Mouse (Mus musculus) left cerebral cortex, adult 8-10 months (tissue): ENCODE data around the gene Pkp1. TPM values are rescaled to one million over a fixed set of nuclear protein-coding genes. Genes with fewer than 3 reads are reported as not detected.

Source experiments
- DNase-seq, 2 experiments: peaks; one replicate each; pipeline ENCODE4 v3.0.0; 2022; ENCODE audit warnings: low spot score in 2 of 2
- total RNA-seq, 4 experiments: library from RNA; stranded (reverse); gene quantifications; 2 replicates each; pipeline ENCODE4 v1.2.4; 2022

The Pkp1 gene
- total RNA-seq, 4 experiments from 2014 or later: 0.17 to 0.36 (median 0.20) TPM

DNA sequence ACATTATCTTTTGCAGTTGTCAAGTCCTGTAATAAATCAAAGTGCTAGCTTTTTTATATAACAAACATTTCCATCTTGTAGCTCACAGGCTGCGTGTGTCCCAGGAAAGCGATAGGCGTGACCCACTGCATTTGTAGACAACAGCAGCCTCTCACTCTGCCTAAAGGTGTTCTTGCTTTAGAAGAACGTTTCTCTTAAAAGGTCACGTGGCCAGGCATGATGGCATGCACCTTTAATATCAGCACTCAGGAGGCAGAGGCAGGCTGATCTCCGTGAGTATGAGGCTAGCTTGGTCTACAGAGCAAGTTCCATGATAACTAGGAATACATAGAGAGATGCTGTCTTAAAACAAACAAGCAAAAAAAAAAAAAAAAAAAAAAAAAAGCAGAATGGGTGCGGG is 60.5 kb downstream of the Pkp1 start:
- DNase-seq: no peak

- DNase-seq: no peak
Observed at GRCm38 (mm10) chr1:135857137-135857775, 61.8 kb downstream of the Pkp1 start.

GRCm38 (mm10) chr1:135856070-135856469 is 62.9 kb downstream of the Pkp1 start:
- DNase-seq: no peak

GRCm38 (mm10) chr1:135855344-135855687 is 63.7 kb downstream of the Pkp1 start:
- no peak for DNase-seq

DNA sequence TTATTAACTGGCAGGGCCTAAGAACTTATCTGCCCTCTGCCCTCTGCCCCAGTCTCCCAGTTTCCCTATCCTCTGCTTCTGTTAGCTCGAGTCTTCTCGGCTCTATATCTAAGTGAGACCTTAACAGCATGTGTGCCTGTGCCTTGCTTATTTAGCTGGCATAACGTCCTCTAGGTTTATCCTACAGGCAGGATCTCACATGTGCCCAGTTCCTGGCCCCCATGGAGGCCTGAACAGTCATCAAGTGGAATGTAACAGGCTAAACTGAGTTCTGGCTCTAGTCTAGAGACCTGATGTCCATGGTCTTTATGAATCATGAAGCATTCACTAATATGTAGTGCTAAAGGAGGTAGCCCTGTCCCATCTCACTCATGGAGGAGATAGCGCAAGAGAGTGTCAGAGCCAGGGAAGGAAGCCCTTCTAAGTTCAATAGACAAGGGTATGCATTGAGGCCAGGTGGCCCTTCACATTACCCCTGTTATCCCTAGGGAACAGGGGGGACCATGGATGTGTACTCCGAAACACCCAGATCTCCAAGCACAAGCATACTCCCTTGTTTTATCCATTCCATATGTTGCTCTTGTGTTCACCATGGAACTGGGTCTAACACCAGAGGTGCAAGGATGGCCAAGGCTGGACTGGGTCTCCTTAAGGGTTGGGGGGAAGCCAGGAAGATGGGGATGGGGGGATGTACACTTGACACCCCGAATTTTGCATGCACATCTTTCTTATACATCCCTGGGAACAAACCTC is 64.2 kb downstream of the Pkp1 start:
- DNase-seq: no peak

DNA sequence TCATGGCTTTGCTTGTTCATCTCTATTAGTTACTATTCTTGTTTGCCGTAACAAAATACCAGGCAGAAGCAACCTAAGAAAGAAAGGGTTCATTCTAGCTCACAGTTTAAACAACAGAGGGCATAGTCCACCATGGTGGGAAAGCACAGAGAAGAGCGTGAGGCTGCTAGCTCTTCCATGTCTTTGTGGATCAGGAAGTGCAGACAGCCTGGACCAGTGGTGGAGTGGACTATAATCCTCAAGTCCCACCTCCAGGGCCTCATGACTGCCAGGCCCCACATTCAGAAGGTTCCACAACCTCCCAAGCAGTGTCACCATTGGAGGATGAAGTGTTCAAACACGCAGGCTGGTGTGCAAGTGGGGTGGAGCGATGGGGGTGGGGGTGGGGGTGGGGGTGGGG is 65.8 kb downstream of the Pkp1 start:
- DNase-seq: no peak

DNA sequence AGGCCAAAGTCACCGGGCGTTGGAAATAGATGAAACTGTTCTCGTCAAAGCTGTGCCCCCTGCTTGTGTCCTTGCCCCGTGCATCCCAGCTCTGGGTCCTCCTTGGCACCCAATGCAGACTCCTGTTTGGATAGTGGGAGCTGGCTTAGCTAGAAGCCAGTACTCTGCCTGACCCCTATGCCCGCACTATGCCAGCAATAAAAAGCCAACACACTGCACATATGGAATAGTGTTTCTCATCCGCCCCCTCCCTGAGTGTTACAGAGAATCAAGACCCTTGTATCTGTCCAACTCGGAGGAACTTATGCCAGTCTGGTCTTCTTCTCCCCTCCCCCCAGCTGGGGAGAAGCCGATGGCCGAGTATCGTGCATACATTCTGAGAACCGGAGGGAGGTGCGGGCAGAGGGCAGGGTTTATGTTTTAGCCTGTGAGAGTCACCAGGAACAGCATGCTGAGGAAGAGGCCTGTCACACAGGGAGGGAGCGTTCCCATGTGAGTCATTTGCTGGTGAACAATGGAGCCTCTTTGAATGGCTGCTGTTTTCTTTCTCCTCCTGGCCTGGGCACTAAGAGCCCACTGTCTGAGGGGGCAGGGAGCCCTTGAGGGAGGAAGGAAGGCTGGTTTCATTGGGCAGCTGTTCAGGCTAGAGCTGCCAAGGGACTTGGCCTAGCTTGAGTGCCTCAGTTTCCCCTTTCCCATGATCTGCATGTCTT is 66.8 kb downstream of the Pkp1 start:
- peak in 1 of 2 experiments; percentile 43 for DNase-seq

DNA sequence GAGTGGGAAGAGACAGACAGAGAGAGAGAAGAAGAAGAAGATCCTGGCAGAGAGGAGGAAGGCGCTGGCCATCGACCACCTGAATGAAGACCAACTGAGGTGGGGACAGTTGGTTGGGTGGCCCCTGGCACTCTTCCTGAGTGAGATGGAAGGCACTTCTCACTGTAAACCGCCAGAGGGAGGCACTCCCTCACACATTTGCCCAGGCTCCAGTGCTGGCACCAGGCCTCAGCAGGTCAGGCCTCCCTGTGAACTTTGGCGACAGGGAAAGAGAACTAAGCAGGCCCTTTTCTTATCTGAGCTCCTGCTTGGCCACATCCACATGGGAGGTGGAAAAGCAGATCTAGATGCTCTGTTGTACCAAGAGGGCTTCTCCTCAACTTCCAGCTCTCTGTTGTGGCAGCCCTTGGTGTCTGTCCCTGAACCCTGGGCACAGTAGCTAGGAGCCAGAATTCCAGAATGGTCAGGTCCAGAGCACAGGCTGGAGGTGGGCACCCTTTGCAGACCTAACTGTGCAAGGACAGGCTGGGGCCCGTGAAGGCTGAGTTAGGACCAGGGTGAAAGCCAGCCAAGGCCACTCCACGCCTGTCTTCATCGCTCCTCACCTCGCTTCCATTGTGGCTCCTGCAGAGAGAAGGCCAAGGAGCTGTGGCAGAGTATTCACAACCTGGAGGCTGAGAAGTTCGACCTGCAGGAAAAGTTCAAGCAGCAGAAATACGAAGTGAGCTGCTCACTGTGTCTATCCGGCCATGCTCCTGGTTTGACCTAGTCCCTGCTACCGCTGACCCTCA is 68.1 kb downstream of the Pkp1 start:
- DNase-seq: no peak

- DNase-seq: no peak
Observed at GRCm38 (mm10) chr1:135847611-135848351, 71.2 kb downstream of the Pkp1 start.

DNA sequence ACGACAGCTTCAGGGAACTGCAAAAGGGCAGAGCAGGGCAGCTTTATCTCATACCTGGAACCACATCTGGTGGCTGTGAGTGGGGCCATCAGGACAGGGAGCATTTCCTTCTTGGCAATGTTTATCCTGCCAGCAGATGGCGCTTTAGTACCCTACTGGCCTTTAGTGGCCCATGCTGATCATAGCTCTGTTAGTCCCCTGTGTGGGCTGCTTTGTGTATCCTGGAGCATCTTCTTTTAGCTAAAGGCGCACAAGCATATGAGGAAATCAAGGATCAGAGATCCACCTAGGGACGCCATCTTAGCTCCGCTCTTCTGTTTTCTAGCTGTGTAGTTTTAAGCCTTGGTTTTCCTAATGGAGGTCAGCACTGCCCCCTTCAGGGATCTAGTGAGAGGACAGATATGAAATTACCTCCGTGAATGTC is 71.9 kb downstream of the Pkp1 start:
- DNase-seq: no peak

GRCm38 (mm10) chr1:135846632-135847031 is 72.4 kb downstream of the Pkp1 start:
- DNase-seq: no peak

GRCm38 (mm10) chr1:135844481-135844880 is 74.5 kb downstream of the Pkp1 start:
- DNase-seq: no peak

DNA sequence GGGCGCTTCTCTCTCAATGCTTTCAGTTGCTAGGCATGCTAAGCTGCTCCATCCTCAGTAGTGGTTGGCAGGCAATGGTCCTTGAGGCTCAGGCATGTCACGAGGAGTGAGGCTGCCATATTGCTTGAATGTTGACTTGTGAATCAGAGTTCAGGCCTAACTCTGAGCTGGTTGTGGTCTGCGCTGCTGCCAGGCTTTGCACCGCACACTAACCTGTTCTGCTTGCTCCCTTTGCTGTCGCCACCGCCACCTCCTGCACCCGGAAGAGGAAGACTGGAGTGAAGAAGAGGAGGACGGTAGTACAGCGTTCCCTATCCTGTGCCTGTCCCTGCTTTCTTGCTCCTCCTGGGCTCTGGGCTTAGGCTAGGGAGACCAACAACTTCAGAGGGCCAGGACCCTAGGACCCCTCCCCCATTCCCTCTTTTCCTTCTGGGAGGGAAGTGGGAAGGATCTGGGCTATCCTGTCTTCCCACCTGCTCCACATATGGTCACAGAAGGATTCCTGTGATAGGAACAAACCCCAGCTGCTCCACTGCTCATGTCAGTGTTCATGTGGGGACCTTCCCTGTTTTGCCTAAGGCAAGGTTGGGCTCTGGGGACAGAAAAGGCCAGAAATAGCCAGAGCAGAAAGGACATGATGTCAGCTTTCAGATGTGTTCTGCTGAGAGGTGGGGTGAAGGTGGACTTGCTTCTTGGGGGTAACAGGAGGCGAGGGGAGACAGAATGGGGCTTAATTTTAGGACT is 75.3 kb downstream of the Pkp1 start:
- no peak for DNase-seq

GRCm38 (mm10) chr1:135840675-135841395 is 78.2 kb downstream of the Pkp1 start:
- DNase-seq: no peak

DNA sequence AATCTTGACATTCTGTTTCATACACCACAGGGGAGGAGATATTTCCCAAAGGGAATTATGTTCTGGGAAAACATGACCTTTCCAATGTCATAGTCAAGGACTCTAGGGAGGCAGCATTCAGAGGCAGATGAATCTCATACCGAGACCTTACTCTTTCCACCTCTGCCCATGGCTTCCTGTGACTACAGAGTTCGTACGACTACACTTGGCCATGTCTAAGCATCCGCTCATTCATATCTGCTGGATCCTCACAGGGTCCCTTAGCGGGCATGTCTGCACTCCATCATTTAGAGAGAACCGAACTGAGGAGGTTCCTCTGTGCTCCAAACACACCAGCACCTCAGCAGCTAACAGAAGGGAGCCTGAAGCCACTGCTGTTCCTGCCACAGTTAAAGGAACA is 79.9 kb downstream of the Pkp1 start:
- DNase-seq: no peak

- no peak for DNase-seq
Observed at GRCm38 (mm10) chr1:135838626-135839025, 80.4 kb downstream of the Pkp1 start.

DNA sequence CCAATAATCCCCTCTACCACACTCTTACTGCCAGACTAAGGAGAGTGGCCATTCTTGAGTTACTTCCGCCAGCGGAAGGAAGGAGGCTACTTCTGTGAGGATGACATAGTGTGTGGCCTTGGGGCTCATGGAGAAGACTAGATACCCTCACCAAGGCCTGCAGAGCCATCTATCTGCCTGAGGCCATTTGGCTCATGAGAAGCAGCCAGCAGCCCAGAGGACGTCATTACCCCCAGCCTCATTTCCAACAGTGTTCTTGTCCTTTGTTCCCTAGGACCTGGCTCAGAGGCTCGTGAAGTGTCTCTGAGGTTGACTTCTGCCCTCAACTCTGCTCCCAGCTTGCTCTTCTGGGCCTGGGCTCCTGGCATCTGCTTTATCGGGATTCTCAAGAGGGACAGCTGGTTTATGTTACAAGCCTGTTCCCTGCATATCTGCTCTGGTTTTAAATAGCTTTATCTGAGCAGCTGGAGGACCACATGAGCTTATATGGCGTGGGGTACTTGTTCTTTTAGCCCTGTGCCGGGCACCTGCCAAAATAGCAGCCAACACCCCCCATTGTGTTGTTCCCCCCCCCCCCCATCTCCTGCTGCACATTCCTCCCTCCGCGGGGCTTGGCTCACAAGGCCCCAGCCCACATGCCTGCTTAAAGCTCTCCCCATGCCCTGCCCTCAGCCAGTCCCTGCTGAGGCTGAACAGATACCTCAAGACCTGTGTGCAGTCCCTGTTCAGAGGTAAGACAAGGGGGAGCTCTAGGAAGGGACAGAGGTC is 83.1 kb downstream of the Pkp1 start, which contains the start of gene Tnnt2:
Gene Tnnt2, plus strand, starts transcription at position 639 of the 768 bp plus-strand sequence.
- no peak for DNase-seq

- DNase-seq: no peak
Observed at GRCm38 (mm10) chr1:135834983-135835382, 84.0 kb downstream of the Pkp1 start.
